Mouse (Mus musculus): ENCODE results near the gene Hhatl.
A peak's percentile ranks its signal among the peaks of the same experiment; 100 is the strongest.

Gene Hhatl

GRCm38 (mm10) chr9:121791757-121792521, at the start of gene Hhatl:
TSS of gene Hhatl (minus strand) at chr9:121792507.
- DNase-seq: no peak

GRCm38 (mm10) chr9:121839622-121839965, 47.3 kb upstream of the Hhatl start:
- no peak for DNase-seq

GRCm38 (mm10) chr9:121838829-121839621, 46.7 kb upstream of the Hhatl start, which contains the start of gene Ccdc13:
TSS of gene Ccdc13 (minus strand) at chr9:121839461.
- DNase-seq: peak; percentile 82

GRCm38 (mm10) chr9:121838008-121838407, 45.7 kb upstream of the Hhatl start:
- no peak for DNase-seq

GRCm38 (mm10) chr9:121833825-121834224, 41.5 kb upstream of the Hhatl start:
- no peak for DNase-seq

GRCm38 (mm10) chr9:121830956-121831293, 38.6 kb upstream of the Hhatl start:
- peak; percentile 90 for DNase-seq

- DNase-seq: peak; percentile 59
These were observed 38.1 kb upstream of the Hhatl start for GRCm38 (mm10) chr9:121830243-121830955.

- DNase-seq: no peak
These were observed 37.1 kb upstream of the Hhatl start for GRCm38 (mm10) chr9:121829270-121829992.

GRCm38 (mm10) chr9:121828314-121828713, 36.0 kb upstream of the Hhatl start:
- no peak for DNase-seq

GRCm38 (mm10) chr9:121826356-121826755, 34.0 kb upstream of the Hhatl start:
- no peak for DNase-seq

GRCm38 (mm10) chr9:121823991-121824390, 31.7 kb upstream of the Hhatl start:
- DNase-seq: no peak

GRCm38 (mm10) chr9:121823051-121823450, 30.7 kb upstream of the Hhatl start:
- no peak for DNase-seq

- DNase-seq: peak; percentile 31
These were observed 30.3 kb upstream of the Hhatl start for GRCm38 (mm10) chr9:121822585-121822991.

GRCm38 (mm10) chr9:121820765-121821164, 28.5 kb upstream of the Hhatl start:
- no peak for DNase-seq

- DNase-seq: no peak
These were observed 27.6 kb upstream of the Hhatl start for GRCm38 (mm10) chr9:121819771-121820471.

- DNase-seq: peak; percentile 40
These were observed 26.9 kb upstream of the Hhatl start for GRCm38 (mm10) chr9:121819073-121819770.

GRCm38 (mm10) chr9:121815183-121815582, 22.9 kb upstream of the Hhatl start:
- DNase-seq: no peak

GRCm38 (mm10) chr9:121810081-121810821, 17.9 kb upstream of the Hhatl start:
- peak; percentile 40 for DNase-seq

GRCm38 (mm10) chr9:121808511-121808910, 16.2 kb upstream of the Hhatl start:
- DNase-seq: no peak

GRCm38 (mm10) chr9:121807947-121808346, 15.6 kb upstream of the Hhatl start:
- DNase-seq: no peak

GRCm38 (mm10) chr9:121807546-121807945, 15.2 kb upstream of the Hhatl start:
- DNase-seq: no peak
